Mouse (Mus musculus) layer of hippocampus, postnatal 36 days (tissue): ENCODE data around the gene Ndufa13. TPM values are rescaled to one million over a fixed set of nuclear protein-coding genes. Genes with fewer than 3 reads are reported as not detected.

Experiments used
- DNase-seq, 2 experiments: peaks; one replicate each; pipeline ENCODE4 v3.0.0; 2022
- total RNA-seq, 2 experiments: library from RNA; stranded (reverse); gene quantifications; 2 replicates each; pipeline ENCODE4 v1.2.3; 2021

Gene Ndufa13
- total RNA-seq, 2 experiments from 2014 or later = 154 to 159 TPM

GRCm38 (mm10) chr8:69879678-69880077 is 22.7 kb downstream of the Ndufa13 start:
- DNase-seq = no peak

- DNase-seq = no peak
Observed at GRCm38 (mm10) chr8:69877992-69878391, 24.4 kb downstream of the Ndufa13 start.

GRCm38 (mm10) chr8:69877396-69877795 is 25.0 kb downstream of the Ndufa13 start:
- no peak for DNase-seq

- no peak for DNase-seq
Observed at GRCm38 (mm10) chr8:69876967-69877366, 25.4 kb downstream of the Ndufa13 start.

- DNase-seq = no peak
Observed at GRCm38 (mm10) chr8:69876097-69876496, 26.3 kb downstream of the Ndufa13 start.

- no peak for DNase-seq
Observed at GRCm38 (mm10) chr8:69874654-69875053, 27.7 kb downstream of the Ndufa13 start.

- peak; percentile 62 for DNase-seq
Observed at GRCm38 (mm10) chr8:69874155-69874554, 28.2 kb downstream of the Ndufa13 start.

- DNase-seq = no peak
Observed at GRCm38 (mm10) chr8:69870907-69871306, 31.5 kb downstream of the Ndufa13 start.

- no peak for DNase-seq
Observed at GRCm38 (mm10) chr8:69870003-69870765, 32.2 kb downstream of the Ndufa13 start.

- DNase-seq = no peak
Observed at GRCm38 (mm10) chr8:69867696-69868326, 34.5 kb downstream of the Ndufa13 start.

GRCm38 (mm10) chr8:69864180-69864579 is 38.2 kb downstream of the Ndufa13 start:
- no peak for DNase-seq

GRCm38 (mm10) chr8:69863387-69864020 is 38.9 kb downstream of the Ndufa13 start:
- DNase-seq = no peak

- DNase-seq = no peak
Observed at GRCm38 (mm10) chr8:69861251-69861650, 41.1 kb downstream of the Ndufa13 start.

GRCm38 (mm10) chr8:69860807-69861206 is 41.6 kb downstream of the Ndufa13 start:
- DNase-seq = no peak

GRCm38 (mm10) chr8:69853869-69854268 is 48.5 kb downstream of the Ndufa13 start:
- DNase-seq = no peak

GRCm38 (mm10) chr8:69850926-69851506 is 51.3 kb downstream of the Ndufa13 start:
- no peak for DNase-seq

GRCm38 (mm10) chr8:69849899-69850298 is 52.5 kb downstream of the Ndufa13 start:
- DNase-seq = no peak

- DNase-seq = no peak
Observed at GRCm38 (mm10) chr8:69848951-69849350, 53.4 kb downstream of the Ndufa13 start.

- no peak for DNase-seq
Observed at GRCm38 (mm10) chr8:69847167-69848065, 54.9 kb downstream of the Ndufa13 start.
